8 mouse cellular contexts compared by ENCODE assay signal in genomic region chr7:30233387-30233786, GRCm38 (mm10). TPM values are rescaled to one million over a fixed set of nuclear protein-coding genes. Genes with fewer than 3 reads are reported as not detected.
A peak's percentile ranks its signal among the peaks of the same experiment; 100 is the strongest.
DNase-seq lines count a peak whose midpoint lies in the region; ATAC-seq lines count a peak whose summit lies in the region.

No protein-coding gene starts in this region.

- WGBS in midbrain, embryonic 15.5 days, result 89% methylated on average over 20 of the region's 20 CpGs

- no peaks in the 10 kb centered on the region for H3K27me3 ChIP-seq in midbrain, embryonic 15.5 days (replicated peaks)

- H3K4me3 ChIP-seq in midbrain, embryonic 15.5 days, result no peak overlapping the region

- no peaks in the 10 kb centered on the region for H3K9me3 ChIP-seq in midbrain, embryonic 15.5 days

- peak; percentile 27 to 33 for DNase-seq in frontal cortex, postnatal 10 days (ENCODE audit: low spot score in 2 of 2)
- DNase-seq in frontal cortex, adult 2 months (ENCODE audit: extremely low spot score in 1 of 2, low spot score in 1 of 2), result no peak
- peak; percentile 30 for DNase-seq in ovary, postnatal 36 days (ENCODE audit: low spot score)
- DNase-seq in ovary, adult 18-20 months (ENCODE audit: low spot score), result no peak
- DNase-seq in kidney, adult 18-20 months, result peak; percentile 44
- DNase-seq in embryo, embryonic 11 days, result no peak
- DNase-seq in spleen, postnatal 4 days (ENCODE audit: low spot score in 2 of 2), result no peak

- no peak overlapping the region for H3K27ac ChIP-seq in midbrain, embryonic 15.5 days

- H3K4me2 ChIP-seq in midbrain, embryonic 15.5 days, result peak overlapping the region; percentile 84; the same call in 1 of the 2 replicates

- peaks cover 23% of the 10 kb centered on the region for H3K4me1 ChIP-seq in midbrain, embryonic 15.5 days

- no peak for ATAC-seq in midbrain, embryonic 15.5 days (replicated peaks)

- peaks cover 6% of the 10 kb centered on the region; the same call in 1 of the 2 replicates for H3K36me3 ChIP-seq in midbrain, embryonic 15.5 days (replicated peaks)

- H3K9ac ChIP-seq in midbrain, embryonic 15.5 days, result no peak overlapping the region

RNA-seq across cellular contexts. Expression of gene Tbcb, which starts 1.3 kb away (rescaled TPM):
- 114 and 129 TPM in 2 replicates for polyA plus RNA-seq in frontal cortex, adult 2 months (2012; rRNA removed)
- polyA plus RNA-seq in midbrain, embryonic 15.5 days (2015; fragmentation: Nextera tagmentation; extraction: Ambion mirVana), result 429 and 432 TPM in 2 replicates

RNA-seq across cellular contexts. Expression of gene Polr2i, which starts 1.6 kb away (rescaled TPM):
- polyA plus RNA-seq in frontal cortex, adult 2 months (2012; rRNA removed), result 157 and 161 TPM in 2 replicates
- 175 and 188 TPM in 2 replicates for polyA plus RNA-seq in midbrain, embryonic 15.5 days (2015; fragmentation: Nextera tagmentation; extraction: Ambion mirVana)

RNA-seq across cellular contexts. Expression of gene Ovol3, which starts 2.1 kb away (rescaled TPM):
- polyA plus RNA-seq in frontal cortex, adult 2 months (2012; rRNA removed), result not detected in 2 replicates
- polyA plus RNA-seq in midbrain, embryonic 15.5 days (2015; fragmentation: Nextera tagmentation; extraction: Ambion mirVana), result not detected in 2 replicates

RNA-seq across cellular contexts. Expression of gene Capns1, which starts 34.8 kb away (rescaled TPM):
- 236 and 319 TPM in 2 replicates for polyA plus RNA-seq in frontal cortex, adult 2 months (2012; rRNA removed)
- 69.8 and 81.5 TPM in 2 replicates for polyA plus RNA-seq in midbrain, embryonic 15.5 days (2015; fragmentation: Nextera tagmentation; extraction: Ambion mirVana)

RNA-seq across cellular contexts. Expression of gene Thap8, which starts 46.5 kb away (rescaled TPM):
- 0.15 and 0.22 TPM in 2 replicates for polyA plus RNA-seq in frontal cortex, adult 2 months (2012; rRNA removed)
- polyA plus RNA-seq in midbrain, embryonic 15.5 days (2015; fragmentation: Nextera tagmentation; extraction: Ambion mirVana), result 1.3 and 1.5 TPM in 2 replicates

Comparison
In these comparisons a context has a peak if more than half of its experiments do, and no peak if none do; other contexts are left out.
1. DNase-seq: peak in frontal cortex, postnatal 10 days (2 of 2), ovary, postnatal 36 days (single experiment) and kidney, adult 18-20 months (single experiment); none in frontal cortex, adult 2 months (0 of 2), ovary, adult 18-20 months (single experiment), embryo, embryonic 11 days (single experiment) and spleen, postnatal 4 days (0 of 2).